19 mouse cellular contexts compared by ENCODE assay signal in genomic region chr19:56697370-56698144, GRCm38 (mm10). TPM values are rescaled to one million over a fixed set of nuclear protein-coding genes. Genes with fewer than 3 reads are reported as not detected.
DNase-seq lines count a peak whose midpoint lies in the region; ATAC-seq lines count a peak whose summit lies in the region.
"Had no signal": no experiment of that assay in that cellular context is flagged by ENCODE, and none has a peak within 500 bp of the region (broad histone marks: within the 10 kb centered on the region; RNA-seq: fewer than 3 reads in every experiment).

No protein-coding gene starts in this region.

- no peak overlapping the region for H3K27ac ChIP-seq in forebrain, embryonic 14.5 days (ENCODE audit: low read depth, low read length)
- no peak overlapping the region for H3K27ac ChIP-seq in forebrain, embryonic 13.5 days
- H3K27ac ChIP-seq: forebrain, embryonic 12.5 days; heart, embryonic 13.5 days; midbrain, embryonic 12.5 days had no signal

- ATAC-seq in forebrain, embryonic 14.5 days = no peak
- no peak; the same call in 1 of the 2 replicates for ATAC-seq in forebrain, embryonic 13.5 days
- ATAC-seq: activated CD4-positive, CD25-positive, alpha-beta regulatory T cell, adult 4 months had no signal

- peaks cover 11% of the 10 kb centered on the region; the same call in 1 of the 2 replicates for H3K4me1 ChIP-seq in forebrain, embryonic 14.5 days (ENCODE audit: control insufficient read depth, insufficient read depth, low read length)
- peaks cover 13% of the 10 kb centered on the region for H3K4me1 ChIP-seq in forebrain, embryonic 13.5 days

- H3K9me3 ChIP-seq in forebrain, embryonic 14.5 days (replicated peaks; ENCODE audit: control insufficient read depth, low read length) = no peaks in the 10 kb centered on the region
- H3K9me3 ChIP-seq in forebrain, embryonic 13.5 days (replicated peaks) = no peaks in the 10 kb centered on the region
- H3K9me3 ChIP-seq: forebrain, embryonic 12.5 days; heart, embryonic 13.5 days; midbrain, embryonic 12.5 days had no signal

- no peak overlapping the region for H3K9ac ChIP-seq in forebrain, embryonic 14.5 days (ENCODE audit: low read length)
- H3K9ac ChIP-seq in forebrain, embryonic 13.5 days = no peak overlapping the region
- H3K9ac ChIP-seq: forebrain, embryonic 12.5 days; heart, embryonic 13.5 days; midbrain, embryonic 12.5 days had no signal

- peak; percentile 45 for DNase-seq in forebrain, embryonic 14.5 days (ENCODE audit: low spot score)
- DNase-seq in brain, adult 2 months (ENCODE audit: low read depth, low spot score) = peak; percentile 94
- DNase-seq in layer of hippocampus, adult 9-11 months = peak; percentile 63
- DNase-seq in right cerebral cortex, adult 2 months (ENCODE audit: low spot score in 2 of 2) = peak; percentile 76 to 80
- DNase-seq in ovary, postnatal 36 days (ENCODE audit: low spot score) = no peak
- no peak for DNase-seq in adrenal gland, adult 2 months
- DNase-seq in T-cell, adult 2 months (ENCODE audit: low spot score) = no peak
- DNase-seq: gastrocnemius, postnatal 36 days; heart, postnatal 4 days; kidney, adult 2 months; liver; lung, adult 2 months; lung, postnatal 4 days had no signal

- H3K4me2 ChIP-seq in forebrain, embryonic 14.5 days (ENCODE audit: low read length) = no peak overlapping the region
- no peak overlapping the region for H3K4me2 ChIP-seq in forebrain, embryonic 13.5 days
- H3K4me2 ChIP-seq: forebrain, embryonic 12.5 days; heart, embryonic 13.5 days; midbrain, embryonic 12.5 days had no signal

- H3K36me3 ChIP-seq in forebrain, embryonic 14.5 days (ENCODE audit: control insufficient read depth, insufficient read depth, low read length) = no peaks in the 10 kb centered on the region
- H3K36me3 ChIP-seq in forebrain, embryonic 13.5 days (ENCODE audit: poor library complexity, severe bottlenecking) = no peaks in the 10 kb centered on the region
- H3K36me3 ChIP-seq: forebrain, embryonic 12.5 days; heart, embryonic 13.5 days; midbrain, embryonic 12.5 days had no signal

- no peak overlapping the region for H3K4me3 ChIP-seq in forebrain, embryonic 14.5 days (ENCODE audit: low read depth, low read length)
- no peak overlapping the region for H3K4me3 ChIP-seq in forebrain, embryonic 13.5 days
- H3K4me3 ChIP-seq: forebrain, embryonic 12.5 days; heart, embryonic 13.5 days; midbrain, embryonic 12.5 days had no signal

- 88% methylated on average over 20 of the region's 20 CpGs for WGBS in forebrain, embryonic 14.5 days
- WGBS in forebrain, embryonic 13.5 days = 89% methylated on average over 20 of the region's 20 CpGs

- no peaks in the 10 kb centered on the region for H3K27me3 ChIP-seq in forebrain, embryonic 14.5 days (replicated peaks; ENCODE audit: control insufficient read depth, insufficient read depth, low read length)
- H3K27me3 ChIP-seq in forebrain, embryonic 13.5 days = no peaks in the 10 kb centered on the region
- H3K27me3 ChIP-seq: CH12.LX; forebrain, embryonic 12.5 days; heart, embryonic 13.5 days; midbrain, embryonic 12.5 days had no signal

RNA-seq across cellular contexts. Expression of gene Adrb1, which starts 24.4 kb away (rescaled TPM):
- 1.1 and 1.7 TPM in 2 replicates for polyA plus RNA-seq in forebrain, embryonic 14.5 days (2014; fragmentation: Nextera tagmentation; extraction: Ambion mirVana)
- 0.39 and 0.77 TPM in 2 replicates for polyA plus RNA-seq in forebrain, embryonic 13.5 days (2015; fragmentation: Nextera tagmentation; extraction: Ambion mirVana)
- 1 to 10 TPM; 2.1 to 7.5 TPM for total RNA-seq in adrenal gland, adult 2 months (2021)
- 9.5 and 13.9 TPM in 2 replicates for polyA plus RNA-seq in adrenal gland, adult 2 months (2012; rRNA removed)
- total RNA-seq: CH12.LX had no signal
- polyA plus RNA-seq: activated CD4-positive, CD25-positive, alpha-beta regulatory T cell, adult 4 months had no signal

Comparison
In these comparisons a context has a peak if more than half of its experiments do, and no peak if none do; other contexts are left out.
1. DNase-seq: peak in forebrain, embryonic 14.5 days (single experiment), brain, adult 2 months (single experiment), layer of hippocampus, adult 9-11 months (single experiment) and right cerebral cortex, adult 2 months (2 of 2); none in ovary, postnatal 36 days (single experiment), adrenal gland, adult 2 months (single experiment) and T-cell, adult 2 months (single experiment).